Mouse (Mus musculus) layer of hippocampus, adult 2 months (tissue): ENCODE data around the gene Sypl2. TPM values are rescaled to one million over a fixed set of nuclear protein-coding genes. Genes with fewer than 3 reads are reported as not detected.

Experiments used
- DNase-seq, 2 experiments: peaks; one replicate each; pipeline ENCODE4 v3.0.0; 2022; ENCODE audit warnings: low spot score in 2 of 2
- H3K27ac ChIP-seq: fragments of 200-600 bp; 2 replicates; pipeline ENCODE4 v1.8.1; 2022
- H3K4me3 ChIP-seq: fragments of 200-600 bp; 2 replicates; pipeline ENCODE4 v1.8.1; 2022; ENCODE audit warnings: mild to moderate bottlenecking
- CTCF ChIP-seq: fragments of 200-600 bp; conservative IDR thresholded peaks from 2 replicates; pipeline ENCODE4 v1.8.1; 2022; ENCODE audit warnings: antibody characterized with exemption, mild to moderate bottlenecking, moderate library complexity
- total RNA-seq, 2 experiments: library from RNA; stranded (reverse); gene quantifications; 2 replicates each; pipeline ENCODE4 v1.2.3; 2021

Sypl2 gene
- total RNA-seq, 2 experiments from 2014 or later: 2.0 to 3.0 TPM

DNA sequence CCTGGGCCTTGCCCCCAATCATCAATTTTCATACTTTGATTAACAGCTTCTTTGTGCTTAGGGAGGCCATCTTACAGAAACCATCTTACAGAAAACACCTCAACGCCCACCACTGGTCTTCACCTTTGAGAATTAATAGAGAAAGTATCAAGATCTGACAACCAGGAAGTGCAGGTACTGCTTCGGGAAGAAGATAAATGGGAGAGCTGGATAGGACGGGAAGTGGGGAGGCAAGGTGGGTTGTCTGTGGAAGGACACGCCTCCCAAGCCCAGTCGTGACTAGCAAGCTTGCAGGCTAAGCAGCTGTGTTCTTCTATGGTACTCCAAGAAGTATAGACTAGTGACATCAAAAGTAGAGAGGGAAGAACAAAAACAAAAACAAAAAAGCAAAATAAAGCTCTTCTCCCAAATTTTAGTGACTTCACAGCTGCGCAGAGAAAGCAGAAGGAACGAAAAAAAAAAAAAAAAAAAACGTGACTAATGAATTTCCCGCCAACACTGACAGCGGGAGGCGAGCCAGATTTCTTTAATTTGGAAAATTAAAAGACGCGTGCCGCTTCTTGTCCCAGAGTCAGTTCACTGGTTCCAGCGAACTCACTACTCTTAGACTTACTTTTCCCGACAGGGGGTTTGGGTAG lies 40.9 kb downstream of the Sypl2 start:
- no peak for DNase-seq
- TF ChIP-seq CTCF: no peak
- H3K4me3 ChIP-seq: peak overlapping the region; percentile 61
- H3K27ac ChIP-seq: no peak overlapping the region

DNA sequence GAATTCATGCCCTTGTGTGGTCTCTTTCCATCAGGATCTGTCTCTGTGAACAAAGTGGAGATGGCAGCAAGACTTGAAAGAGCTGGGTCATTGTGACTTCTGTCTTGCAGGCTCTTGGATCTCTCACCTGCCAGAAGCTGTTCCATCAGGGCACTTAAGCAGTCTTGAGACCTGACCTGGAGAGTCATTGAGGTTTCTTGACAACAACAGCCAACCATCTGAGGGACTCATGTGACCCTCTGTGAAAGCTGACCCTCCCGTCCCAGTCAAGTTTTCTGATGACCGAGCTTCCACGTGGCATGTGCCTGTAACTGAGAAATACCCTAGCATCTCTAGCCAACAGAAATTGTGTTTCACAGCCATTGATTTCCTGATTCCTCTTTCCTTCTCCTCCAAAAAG lies 41.7 kb downstream of the Sypl2 start:
- Histone ChIP-seq H3K27ac (no peak overlapping the region), H3K4me3 (no peak overlapping the region)
- TF ChIP-seq CTCF: no peak
- DNase-seq: no peak

DNA sequence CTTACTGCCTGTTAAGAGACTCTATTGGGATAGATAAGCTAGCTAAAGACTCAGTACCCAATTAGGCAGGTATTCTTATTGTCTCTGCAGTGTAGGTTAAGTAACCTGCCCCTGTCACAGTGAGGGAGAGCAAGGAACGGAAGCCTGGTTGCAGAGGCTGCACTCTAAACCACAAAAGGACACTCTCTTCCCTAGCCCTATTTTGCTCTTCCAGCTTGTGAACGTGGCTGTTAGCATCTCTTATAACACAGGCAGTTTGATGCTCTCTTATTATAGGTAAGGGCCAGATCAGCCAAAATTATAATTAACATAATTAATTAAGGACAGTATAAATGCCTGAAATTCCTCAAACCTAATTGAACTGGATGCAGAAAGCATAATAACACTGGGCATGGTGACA lies 45.9 kb downstream of the Sypl2 start:
- Histone ChIP-seq H3K27ac (no peak overlapping the region), H3K4me3 (no peak overlapping the region)
- no peak for DNase-seq
- no peak for TF ChIP-seq CTCF

DNA sequence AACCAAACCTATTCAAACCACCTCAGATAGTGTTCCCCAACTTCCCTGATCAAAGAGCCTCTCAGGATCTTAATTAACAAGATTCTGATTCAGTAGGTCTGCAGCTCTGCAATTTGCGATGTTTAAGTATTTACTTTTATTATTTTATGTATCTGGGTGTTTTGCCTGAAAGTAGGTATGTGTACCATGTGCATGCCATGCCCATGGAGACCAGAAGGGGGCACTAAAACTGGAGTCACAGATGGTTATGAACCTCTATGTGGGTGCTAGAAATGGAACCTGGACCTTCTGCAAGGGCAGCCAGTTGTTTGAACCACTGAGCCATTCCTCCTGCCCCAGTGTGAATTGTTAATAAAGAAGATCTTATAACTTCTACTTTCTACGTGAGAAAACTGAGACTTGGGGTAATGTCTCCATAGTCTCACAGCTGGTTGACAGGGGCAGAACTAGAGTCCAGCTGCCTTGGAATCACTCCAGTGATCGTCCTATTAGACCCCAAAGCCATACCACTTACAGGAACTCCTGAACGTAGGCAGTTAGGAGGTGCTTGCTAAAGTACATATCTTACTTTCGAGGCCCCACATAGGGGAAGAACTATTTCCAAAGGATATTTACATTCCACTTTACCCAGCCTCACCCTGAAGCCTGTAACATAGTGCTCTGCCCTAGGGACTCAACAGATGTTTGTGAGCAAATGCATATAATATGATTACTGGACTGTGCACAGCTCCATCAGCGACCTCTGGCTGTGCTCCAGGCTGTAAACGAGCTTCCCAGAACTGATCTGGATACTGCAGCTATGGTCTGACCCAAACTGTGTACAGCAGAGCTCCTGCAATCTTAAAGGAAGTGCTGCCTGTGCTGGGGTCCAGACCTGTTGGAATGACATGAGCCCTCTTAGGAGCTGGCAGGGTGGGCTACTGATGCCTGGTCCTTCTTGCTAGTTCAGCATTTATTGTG lies 47.4 kb downstream of the Sypl2 start:
- H3K27ac ChIP-seq: no peak overlapping the region
- no peak for DNase-seq
- peak; percentile 57 for TF ChIP-seq CTCF
- H3K4me3 ChIP-seq: no peak overlapping the region

DNA sequence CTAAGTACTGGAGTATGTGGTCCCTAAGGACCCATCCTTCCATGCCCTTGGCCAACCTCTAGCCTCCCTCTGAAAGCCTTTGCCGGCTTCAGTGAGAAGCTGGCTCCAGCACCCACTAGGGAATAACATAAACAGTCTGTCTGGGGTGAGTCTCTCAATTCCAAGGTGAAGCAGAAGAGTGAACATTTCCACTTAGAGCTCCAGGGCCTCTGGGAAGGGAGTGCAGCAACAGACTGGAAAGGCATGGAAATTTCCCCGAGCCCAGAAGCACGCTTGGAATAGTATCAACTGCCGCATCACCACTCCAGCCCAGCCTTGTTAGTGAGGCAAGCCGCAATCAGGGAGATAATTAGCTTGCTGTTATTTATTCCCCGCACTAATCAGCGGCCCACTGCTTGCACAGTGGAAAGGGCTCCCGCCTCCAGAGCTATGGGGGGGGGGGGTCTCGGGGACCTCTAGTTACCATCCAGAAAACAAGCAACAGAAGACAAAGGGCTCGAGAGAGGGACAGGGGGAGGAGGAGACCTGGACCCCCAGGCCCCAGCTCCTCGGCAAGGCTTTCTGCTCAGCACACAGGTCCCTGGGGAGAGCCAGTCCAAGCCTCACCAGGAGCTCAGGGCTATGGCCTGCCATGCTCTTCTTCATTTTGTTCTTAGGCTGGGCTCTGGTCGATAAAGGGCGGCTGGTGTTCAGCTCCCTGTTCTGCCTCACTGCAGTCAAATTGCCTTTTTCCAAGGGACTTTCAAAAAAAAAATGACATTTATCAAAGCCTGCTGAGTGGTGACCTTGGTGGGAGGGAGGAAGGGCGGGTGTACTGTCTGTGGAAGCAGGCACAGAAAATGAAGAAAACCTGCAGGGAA lies 51.5 kb downstream of the Sypl2 start:
- peak overlapping the region; percentile 85 for H3K27ac ChIP-seq
- peak; percentile 84 to 91 for DNase-seq
- H3K4me3 ChIP-seq: peak overlapping the region; percentile 22; the same call in 1 of the 2 replicates
- TF ChIP-seq CTCF: no peak

DNA sequence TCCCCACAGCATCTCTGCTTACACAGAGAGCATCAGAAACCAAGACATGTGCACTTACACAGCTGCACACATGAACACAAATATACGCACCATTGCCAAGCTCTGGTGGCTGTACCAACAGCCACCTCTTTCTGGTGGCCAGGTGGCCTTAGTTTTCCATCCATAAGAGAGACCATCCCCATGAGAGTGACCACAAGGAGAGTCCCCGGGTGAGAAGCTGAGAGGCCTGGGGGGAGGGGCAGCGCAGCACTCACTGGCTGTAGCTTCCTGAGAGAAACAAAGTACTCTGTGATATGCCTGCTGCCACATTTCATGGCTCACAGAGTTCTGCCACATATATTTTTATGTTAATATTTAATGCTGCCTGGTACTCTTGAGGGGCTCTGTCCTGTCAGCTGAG lies 57.2 kb downstream of the Sypl2 start:
- no peak overlapping the region for H3K27ac ChIP-seq
- TF ChIP-seq CTCF: no peak
- DNase-seq: no peak

DNA sequence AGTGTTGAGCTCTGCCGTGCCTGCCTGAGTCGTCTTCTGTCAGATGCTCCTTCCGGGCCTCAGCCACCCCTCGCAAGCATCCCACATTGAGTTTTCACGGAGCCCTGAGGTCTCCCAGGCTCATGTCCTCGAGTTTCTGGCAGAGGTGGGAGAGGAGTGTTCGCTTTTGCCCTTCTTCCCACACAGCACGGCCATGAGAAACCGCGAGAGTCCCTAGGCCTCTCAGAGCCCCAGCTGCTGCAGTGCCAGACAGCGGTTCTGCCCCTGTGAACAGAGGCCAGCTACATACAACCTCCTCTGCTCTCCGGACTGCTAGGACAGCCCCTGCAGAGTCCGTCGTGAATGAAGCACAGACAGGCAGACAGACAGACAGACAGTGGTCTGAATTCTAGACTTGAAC lies 58.9 kb downstream of the Sypl2 start:
- no peak for TF ChIP-seq CTCF
- peak overlapping the region; percentile 82; the same call in 1 of the 2 replicates for H3K27ac ChIP-seq
- no peak overlapping the region for H3K4me3 ChIP-seq
- DNase-seq: no peak

More for the DNA sequence above, 57.2 kb downstream of the Sypl2 start:
- H3K4me3 ChIP-seq: no peak overlapping the region

DNA sequence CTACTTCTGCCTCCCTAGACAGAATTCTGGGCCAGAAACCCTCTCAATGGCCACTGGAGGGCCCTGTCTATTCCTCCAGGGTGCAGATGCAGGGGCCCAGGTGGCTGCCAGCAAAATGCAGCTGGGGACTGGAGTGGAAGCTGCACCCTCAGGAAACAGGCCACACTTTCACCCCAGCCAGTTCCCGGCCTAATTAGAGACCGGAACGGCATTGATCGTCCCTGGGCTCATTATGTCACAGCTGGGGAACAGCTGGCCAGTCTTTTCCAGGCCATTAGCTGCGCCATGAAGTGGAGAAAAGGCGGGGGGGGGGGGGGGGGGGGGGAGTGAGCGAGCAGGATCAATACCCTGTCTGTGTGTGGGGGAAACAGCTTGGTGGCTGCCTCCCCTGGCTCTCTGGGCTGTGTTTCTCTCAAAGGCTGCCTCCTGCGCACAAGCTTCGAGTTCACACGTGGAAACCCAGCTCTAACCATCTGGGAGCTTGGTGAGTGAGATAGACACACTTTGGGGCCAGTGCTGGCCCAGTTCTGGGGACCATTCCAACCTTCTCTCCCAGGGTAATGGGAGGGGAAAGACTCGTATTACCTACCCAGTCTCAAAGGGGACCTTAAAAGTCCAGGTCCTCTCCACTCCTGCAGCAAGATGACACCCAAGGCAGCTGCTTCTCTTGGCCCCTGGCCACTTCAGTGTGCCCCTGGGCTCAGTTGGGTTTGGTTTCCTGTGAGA lies 59.8 kb downstream of the Sypl2 start:
- TF ChIP-seq CTCF: peak; percentile 67
- DNase-seq: peak; percentile 65 to 66
- peak overlapping the region; percentile 82 for H3K27ac ChIP-seq
- no peak overlapping the region for H3K4me3 ChIP-seq

DNA sequence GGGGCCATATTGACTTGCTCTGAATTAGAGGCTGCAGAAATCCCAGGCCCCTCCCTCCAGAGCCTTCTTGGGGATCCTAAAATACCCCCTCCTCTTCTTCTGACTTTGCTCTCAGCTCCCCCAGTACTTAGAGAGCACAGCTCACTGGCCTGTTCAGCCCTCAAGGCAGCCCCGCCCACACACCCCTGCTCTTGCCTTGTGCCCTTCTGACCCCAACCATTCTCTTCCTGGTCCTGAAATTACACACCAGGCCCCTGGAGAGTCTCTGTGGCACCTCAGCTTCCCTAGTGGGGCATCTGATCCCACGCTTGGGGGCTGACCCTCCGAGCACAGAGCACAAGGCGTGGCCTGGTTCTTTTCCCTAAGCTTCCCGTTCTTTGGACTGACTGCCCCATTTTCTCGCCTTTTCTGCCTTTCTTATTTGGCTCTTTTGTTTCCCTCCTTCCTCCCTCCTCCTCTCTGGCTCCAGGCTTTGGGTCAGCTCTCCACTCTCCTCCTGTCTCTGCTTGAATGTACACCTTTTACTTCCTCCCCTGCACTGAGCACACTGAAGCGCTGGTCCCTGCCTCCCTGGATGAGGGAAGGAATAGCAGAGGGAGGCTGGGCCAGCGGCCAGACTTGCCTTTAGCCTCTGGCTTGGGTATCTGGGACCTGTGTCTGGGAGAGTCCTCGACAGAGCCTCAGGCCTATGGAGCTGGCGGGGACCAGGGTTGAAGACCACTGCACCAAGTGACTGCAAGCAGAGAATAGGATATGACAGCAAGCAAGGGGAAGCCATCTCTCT lies 60.7 kb downstream of the Sypl2 start:
- DNase-seq: no peak
- Histone ChIP-seq H3K27ac (peak overlapping the region; percentile 82), H3K4me3 (no peak overlapping the region)
- no peak for TF ChIP-seq CTCF

DNA sequence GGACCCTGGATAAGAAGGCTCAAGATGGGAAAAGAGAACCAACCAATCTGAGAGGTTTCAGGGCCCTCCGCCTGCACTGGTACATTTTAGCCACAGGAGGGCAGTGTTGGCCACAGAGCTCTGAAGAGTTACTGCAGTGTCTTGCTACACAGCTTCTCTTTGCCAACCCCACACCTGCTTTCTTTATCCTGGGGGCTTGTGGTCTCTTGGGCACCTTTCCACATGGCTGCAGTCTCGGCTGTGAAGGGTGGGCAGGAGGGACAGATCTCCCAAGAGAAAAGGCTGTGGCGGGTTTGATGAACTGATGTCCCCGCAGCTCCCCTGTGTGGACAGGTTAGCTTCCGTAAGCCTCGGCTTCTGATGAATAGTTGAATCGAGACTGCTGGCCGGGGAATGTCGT lies 61.6 kb downstream of the Sypl2 start:
- peak; percentile 80 to 92 for DNase-seq
- peak overlapping the region; percentile 33 for H3K4me3 ChIP-seq
- peak; percentile 99 for TF ChIP-seq CTCF
- H3K27ac ChIP-seq: peak overlapping the region; percentile 82

DNA sequence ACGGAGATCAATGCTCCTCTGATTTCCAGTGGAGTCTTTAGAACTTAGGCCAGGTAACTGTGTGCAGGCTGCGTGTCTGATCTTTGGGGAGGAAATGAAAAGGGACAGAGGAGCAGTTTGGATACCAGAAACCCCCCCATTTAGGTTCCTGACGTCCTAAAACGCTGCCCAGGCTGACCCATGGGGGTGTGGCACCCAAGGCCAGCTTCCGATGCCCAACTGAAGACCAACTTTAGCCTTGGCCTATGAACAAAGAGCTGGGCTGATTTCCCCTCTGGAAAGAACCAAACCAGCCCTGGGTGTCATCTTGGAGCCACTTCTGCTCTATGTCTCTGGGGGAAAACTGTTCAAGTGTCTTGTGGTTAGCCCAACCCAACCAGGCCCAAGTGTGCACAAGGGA lies 62.4 kb downstream of the Sypl2 start:
- no peak overlapping the region for H3K4me3 ChIP-seq
- no peak overlapping the region for H3K27ac ChIP-seq
- TF ChIP-seq CTCF: no peak
- no peak for DNase-seq

Other genes with a start within 250 kb of the Sypl2 start
- gene Gstm2, start 240.2 kb downstream of the Sypl2 start, total RNA-seq: 1 to 10 TPM; 2.3 to 3.6 TPM
- 100 to 1,000 TPM; 350 to 371 TPM for gene Gstm1, start 208.7 kb downstream of the Sypl2 start, total RNA-seq
- gene Gstm4, start 181.8 kb downstream of the Sypl2 start, total RNA-seq: 10 to 100 TPM; 11.5 to 12.3 TPM
- 10 to 100 TPM; 74.0 to 76.7 TPM for gene Ampd2, start 140.0 kb downstream of the Sypl2 start, total RNA-seq
- not detected for gene Gnat2, start 133.9 kb downstream of the Sypl2 start, total RNA-seq
- gene Gnai3, start 80.5 kb downstream of the Sypl2 start, total RNA-seq: 10 to 100 TPM; 28.0 to 28.4 TPM
- 10 to 100 TPM; 17.3 to 18.0 TPM for gene Gpr61, start 71.8 kb downstream of the Sypl2 start, total RNA-seq
- 10 to 100 TPM; 69.7 to 79.0 TPM for gene Amigo1, start 40.3 kb downstream of the Sypl2 start, total RNA-seq
- gene Cyb561d1, start 25.4 kb downstream of the Sypl2 start, total RNA-seq: 10 to 100 TPM; 16.3 to 16.8 TPM
- 10 to 100 TPM; 31.9 to 34.6 TPM for gene Atxn7l2, start 15.7 kb downstream of the Sypl2 start, total RNA-seq
- 10 to 100 TPM; 68.2 to 76.8 TPM for gene Psma5, start 30.3 kb upstream of the Sypl2 start, total RNA-seq
- 100 to 1,000 TPM; 360 to 361 TPM for gene Sort1, start 57.4 kb upstream of the Sypl2 start, total RNA-seq
- 1 to 10 TPM in 1 of 2 experiments, under 1 TPM in 1; 0.83 to 1.5 TPM for gene Mybphl, start 138.3 kb upstream of the Sypl2 start, total RNA-seq
- 10 to 100 TPM; 17.5 to 22.2 TPM for gene Psrc1, start 157.2 kb upstream of the Sypl2 start, total RNA-seq
- 100 to 1,000 TPM; 185 to 201 TPM for gene Celsr2, start 188.9 kb upstream of the Sypl2 start, total RNA-seq
- gene Sars, start 218.6 kb upstream of the Sypl2 start, total RNA-seq: 100 to 1,000 TPM; 198 to 213 TPM